Mouse (Mus musculus) 3134 (cell line): ENCODE measurements around the gene Abcc12.
A peak's percentile ranks its signal among the peaks of the same experiment; 100 is the strongest.

ENCODE experiments used
- DNase-seq: peaks from one replicate; pipeline ENCODE4 v3.0.0-alpha.2; 2011; ENCODE audit warnings: low spot score; ENCODE audit not compliant: insufficient read length; ENCODE audit errors: extremely low read depth

Abcc12 gene

DNA sequence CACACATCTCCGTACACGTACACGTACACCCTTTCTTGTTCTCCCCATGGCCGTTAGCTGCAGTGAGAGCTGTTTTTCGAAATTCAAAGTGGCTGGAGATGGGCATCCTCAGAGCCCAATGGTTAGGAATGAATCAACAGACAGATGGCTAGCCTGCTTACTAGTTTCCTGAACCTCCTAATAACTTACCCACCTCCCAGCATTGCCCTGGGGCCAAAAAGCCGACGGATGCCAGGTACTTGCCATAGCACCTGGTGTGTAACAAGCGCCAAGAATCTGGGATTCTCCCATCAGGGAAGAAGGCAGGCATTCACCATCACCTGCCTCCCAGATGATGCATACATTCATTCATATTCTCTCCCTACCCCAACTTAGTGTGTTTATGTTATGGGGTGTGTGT is 53.7 kb downstream of the Abcc12 start:
- no peak for DNase-seq

DNA sequence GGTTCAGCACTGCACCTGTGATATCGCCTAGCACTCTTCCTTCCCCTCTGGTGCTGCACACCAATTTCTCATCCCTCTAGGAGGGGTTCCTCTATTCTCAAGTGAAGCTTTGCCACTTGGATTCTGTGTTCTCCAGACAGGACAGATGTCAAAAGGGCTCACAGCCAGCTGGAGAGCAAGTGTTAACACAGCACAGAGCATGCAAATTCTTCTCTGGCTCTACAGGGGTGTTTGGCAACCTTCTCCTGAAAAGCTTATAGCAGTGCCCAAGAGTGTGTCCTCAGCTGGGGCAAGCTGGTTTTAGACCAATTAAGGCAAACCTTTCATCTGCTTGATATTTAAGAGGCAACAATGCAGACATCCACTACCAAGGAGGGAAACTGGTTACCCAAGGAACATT is 66.3 kb downstream of the Abcc12 start:
- no peak for DNase-seq

GRCm38 (mm10) chr8:86512886-86513285 is 67.6 kb downstream of the Abcc12 start:
- no peak for DNase-seq

DNA sequence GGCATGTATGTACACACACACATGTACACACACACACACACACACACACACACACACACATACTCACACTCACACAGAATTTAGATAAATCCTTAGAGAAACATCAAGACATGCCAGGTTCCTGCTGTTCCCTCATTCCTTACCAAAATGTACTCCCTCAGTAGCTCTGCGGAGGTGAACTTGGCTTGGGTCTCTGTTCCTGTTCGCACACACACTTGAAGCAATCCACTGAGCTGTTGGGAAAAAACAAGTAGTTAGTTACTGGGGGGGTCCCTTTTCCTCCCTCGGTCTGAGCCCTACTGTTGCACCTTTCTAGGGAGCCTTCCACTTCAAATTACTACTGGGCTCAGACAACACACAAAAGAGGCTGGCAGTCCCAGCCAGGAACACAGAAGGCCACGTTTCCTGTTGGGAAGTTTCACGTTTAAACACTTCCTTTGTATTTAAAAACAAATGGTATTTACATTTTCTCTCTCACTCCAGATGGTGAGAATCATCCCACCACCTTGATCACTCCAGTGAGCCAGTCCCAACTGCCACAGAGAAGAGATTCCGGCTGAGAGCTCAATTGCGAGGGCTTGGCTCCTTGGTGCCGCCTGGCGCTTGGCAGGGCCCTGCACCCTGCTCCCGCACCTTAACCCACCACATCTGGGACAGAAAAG is 68.2 kb downstream of the Abcc12 start:
- DNase-seq, result no peak

GRCm38 (mm10) chr8:86501341-86501740 is 79.1 kb downstream of the Abcc12 start:
- peak; percentile 46 for DNase-seq

DNA sequence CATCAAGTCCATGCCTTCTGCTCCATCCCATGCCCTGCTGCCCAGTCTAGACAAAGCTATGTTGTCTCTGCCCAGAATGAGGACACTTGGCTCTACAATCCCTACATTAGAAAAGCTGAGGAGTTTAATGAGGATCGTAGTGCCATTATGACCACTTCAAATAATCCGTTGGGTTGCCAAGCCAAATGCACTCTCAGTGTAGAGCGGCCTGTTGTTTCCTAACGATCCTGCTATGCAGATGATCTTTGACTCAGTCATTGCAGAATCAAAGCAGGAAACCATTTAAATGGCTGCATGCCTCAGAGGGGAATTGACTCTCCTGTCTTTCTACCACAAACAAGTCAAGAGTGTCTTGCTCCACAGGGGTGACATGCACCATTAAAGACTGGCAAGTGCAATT is 85.4 kb downstream of the Abcc12 start:
- DNase-seq, result no peak

DNA sequence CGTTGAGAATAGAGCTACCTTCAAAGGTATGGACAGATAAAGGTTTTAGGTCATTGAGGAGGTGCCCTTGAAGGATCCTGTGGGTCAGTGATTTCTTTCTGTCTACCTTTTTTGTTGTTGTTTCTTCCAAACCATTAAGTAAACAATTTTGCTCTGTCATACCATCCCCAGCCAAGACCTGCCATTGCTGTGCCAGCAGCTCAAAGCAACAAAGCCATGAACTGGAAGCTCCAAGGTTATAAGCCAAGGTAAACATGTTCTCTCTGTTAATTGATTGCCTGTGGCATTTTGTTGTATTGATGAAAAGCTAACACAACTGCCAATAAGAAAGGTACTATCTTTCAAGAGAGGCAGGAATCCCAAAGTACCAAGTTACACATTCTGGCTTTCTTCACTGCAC is 86.6 kb downstream of the Abcc12 start:
- no peak for DNase-seq

- DNase-seq, result no peak
These were observed 95.1 kb downstream of the Abcc12 start for GRCm38 (mm10) chr8:86485411-86485810.

- no peak for DNase-seq
These were observed 96.2 kb downstream of the Abcc12 start for GRCm38 (mm10) chr8:86484244-86484643.

DNA sequence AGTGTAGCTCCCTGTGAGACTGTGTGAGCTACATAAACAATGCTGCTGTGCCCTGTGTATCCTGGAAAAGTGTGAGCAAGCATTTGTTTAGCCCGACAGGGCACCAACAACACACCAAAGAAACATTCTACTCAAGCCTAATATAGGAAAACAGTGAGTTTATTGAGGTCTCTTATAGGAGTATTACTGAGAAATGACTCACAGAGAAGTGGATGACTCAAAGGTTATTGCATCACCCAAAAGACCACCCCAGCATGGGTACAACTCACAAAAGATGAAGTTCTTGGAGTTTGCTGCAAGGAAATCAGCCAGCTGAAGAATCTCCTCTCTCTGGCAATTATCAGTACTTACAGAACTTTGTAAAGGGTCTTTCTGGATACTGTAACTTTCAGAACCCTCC is 98.4 kb downstream of the Abcc12 start:
- no peak for DNase-seq

GRCm38 (mm10) chr8:86475711-86476438 is 104.6 kb downstream of the Abcc12 start:
- DNase-seq, result peak; percentile 21

- no peak for DNase-seq
These were observed 106.0 kb downstream of the Abcc12 start for GRCm38 (mm10) chr8:86474461-86474860.

DNA sequence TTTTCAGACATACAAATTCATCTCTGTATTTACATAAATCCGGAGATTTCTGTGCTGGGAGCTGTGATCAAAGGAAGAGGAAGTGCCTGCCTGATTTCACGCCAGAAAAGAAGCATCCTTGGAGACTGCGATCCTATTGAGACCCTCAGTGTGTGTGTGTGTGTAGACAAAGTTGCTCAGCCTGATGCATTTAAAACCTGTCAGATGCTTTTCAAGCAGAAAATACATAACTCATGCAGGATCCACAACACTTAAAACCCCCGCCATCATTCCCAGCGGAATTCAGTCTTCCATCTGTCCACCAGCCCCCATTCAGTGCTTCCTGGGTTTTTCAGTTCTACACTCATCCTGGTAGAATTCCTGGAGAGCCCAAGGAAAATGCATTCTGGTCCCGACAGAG is 107.4 kb downstream of the Abcc12 start:
- no peak for DNase-seq

DNA sequence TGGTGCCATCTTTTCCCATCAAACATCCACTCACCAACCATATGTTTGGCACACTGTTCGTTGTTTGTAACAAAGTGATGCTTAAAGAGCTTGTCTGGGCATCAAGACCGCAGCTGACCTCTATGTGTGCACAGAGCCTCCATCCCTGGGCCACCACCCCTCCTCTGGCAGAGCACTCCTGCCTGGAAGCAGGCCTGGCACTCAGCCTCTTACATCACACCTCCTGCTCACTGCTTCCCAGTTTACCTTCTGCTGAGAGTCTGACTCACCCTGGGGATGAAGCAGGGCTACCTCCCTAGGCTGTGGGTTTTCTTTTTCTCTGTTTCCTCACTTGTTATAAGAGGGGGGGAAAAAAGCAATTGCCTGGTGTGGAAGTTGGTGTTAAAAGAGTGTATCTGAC is 109.8 kb downstream of the Abcc12 start:
- DNase-seq, result peak; percentile 44

DNA sequence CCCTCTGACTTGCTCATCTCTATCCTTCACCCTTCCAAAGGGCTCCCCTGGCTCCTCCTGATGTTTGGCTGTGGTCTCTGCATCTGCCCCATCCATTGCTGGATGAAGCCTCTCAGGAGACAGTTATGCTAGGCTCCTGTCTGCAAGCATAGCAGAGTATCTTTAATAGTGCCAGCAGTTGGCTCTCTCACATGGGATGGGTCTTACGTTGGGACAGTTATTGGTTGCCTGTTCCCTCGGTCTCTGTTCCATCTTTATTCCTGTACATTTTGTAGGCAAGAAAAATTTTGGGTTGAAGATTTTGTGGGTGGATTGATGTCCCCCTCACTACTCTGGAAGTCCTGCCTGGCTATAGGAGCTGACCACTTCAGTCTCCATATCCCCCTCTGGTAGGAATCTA is 117.3 kb downstream of the Abcc12 start:
- DNase-seq, result no peak

GRCm38 (mm10) chr8:86460372-86460771 is 120.1 kb downstream of the Abcc12 start:
- no peak for DNase-seq

GRCm38 (mm10) chr8:86453697-86454480 is 126.6 kb downstream of the Abcc12 start:
- no peak for DNase-seq

DNA sequence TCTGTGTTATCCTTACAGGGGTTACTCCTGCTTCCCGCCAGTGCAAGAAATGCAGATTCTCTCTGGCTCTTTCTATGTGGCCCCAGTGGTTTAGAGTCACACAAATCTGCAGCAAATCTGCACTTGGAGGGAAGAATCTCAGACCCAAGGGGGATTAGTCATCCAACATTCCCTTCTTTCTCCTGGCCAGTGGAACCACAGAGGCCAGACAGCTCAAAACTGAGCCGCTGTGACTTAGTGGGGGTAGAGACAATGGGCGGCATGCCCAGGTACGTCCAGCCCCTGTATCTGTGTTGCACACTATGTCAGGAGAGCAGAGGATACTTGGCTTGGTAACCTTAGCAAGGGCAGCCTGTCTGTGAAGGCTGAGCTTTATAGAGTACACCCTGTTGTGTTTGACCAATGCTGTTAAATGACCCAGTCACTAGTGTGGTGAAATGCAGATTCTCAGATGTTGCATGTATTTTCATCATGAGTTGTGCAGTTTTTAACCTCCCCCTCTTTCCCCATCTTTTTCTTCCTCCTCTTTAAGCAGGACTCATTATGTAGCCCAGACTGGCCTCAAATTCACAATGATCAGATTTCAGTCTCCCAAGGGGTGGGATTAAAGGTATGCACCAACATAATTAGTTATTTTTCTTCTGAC is 130.5 kb downstream of the Abcc12 start:
- DNase-seq, result peak; percentile 62

- DNase-seq, result peak; percentile 49
These were observed 135.0 kb downstream of the Abcc12 start for GRCm38 (mm10) chr8:86445516-86445915.

GRCm38 (mm10) chr8:86443744-86444143 is 136.7 kb downstream of the Abcc12 start:
- DNase-seq, result peak; percentile 40

DNA sequence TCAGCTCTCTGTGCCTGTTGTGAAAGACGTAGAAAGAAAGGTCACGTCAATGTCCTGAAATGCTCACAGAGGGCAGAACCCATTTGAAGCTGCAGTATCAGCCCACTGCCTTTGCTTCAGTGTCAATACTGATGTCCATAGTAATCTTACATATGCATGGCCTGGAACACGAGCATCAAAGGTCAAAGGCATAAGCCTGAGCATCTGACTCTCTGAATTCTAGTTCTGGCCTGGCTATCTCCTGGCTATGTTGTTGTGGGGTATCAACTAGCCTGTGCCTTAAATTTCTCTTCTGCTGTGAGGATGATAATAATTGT is 141.5 kb downstream of the Abcc12 start:
- no peak for DNase-seq
